Mouse (Mus musculus) erythroblast, embryonic 14.5 days (primary cell): ENCODE measurements around the gene St6galnac3. TPM values are rescaled to one million over a fixed set of nuclear protein-coding genes. Genes with fewer than 3 reads are reported as not detected.

ENCODE experiments used
- H3K27me3 ChIP-seq: 2 replicates; pipeline ENCODE4 v1.6.1; 2012; ENCODE audit warnings: inconsistent platforms; ENCODE audit not compliant: control insufficient read depth
- H3K36me3 ChIP-seq: 2 replicates; pipeline ENCODE4 v1.6.1; 2012; ENCODE audit warnings: mild to moderate bottlenecking, inconsistent platforms; ENCODE audit not compliant: control insufficient read depth
- H3K4me1 ChIP-seq: 2 replicates; pipeline ENCODE4 v1.6.1; 2012; ENCODE audit warnings: inconsistent platforms; ENCODE audit not compliant: control insufficient read depth
- H3K4me3 ChIP-seq: replicated peaks from 2 replicates; pipeline ENCODE3; 2012; ENCODE audit warnings: moderate library complexity, mild to moderate bottlenecking, inconsistent platforms
- H3K9me3 ChIP-seq: 2 replicates; pipeline ENCODE4 v1.6.1; 2012; ENCODE audit warnings: low read length, inconsistent platforms, mixed read lengths; ENCODE audit not compliant: control insufficient read depth
- GATA1 ChIP-seq: IDR thresholded peaks from 2 replicates; pipeline ENCODE4 v1.6.1; 2012; ENCODE audit warnings: low read length, inconsistent platforms, mixed read lengths
- TAL1 ChIP-seq: IDR thresholded peaks from 3 replicates; pipeline ENCODE4 v1.6.1; 2012; ENCODE audit warnings: low read length, inconsistent platforms, mixed read lengths
- polyA plus RNA-seq: library from polyadenylated mRNA; stranded (reverse); fragments of >175 nt; gene quantifications from 2 replicates; pipeline ENCODE4 v1.2.3, GENCODE M21; 2012

Gene St6galnac3
- polyA plus RNA-seq, 1 experiment: 0.17 TPM

- no peak overlapping the region for H3K4me3 ChIP-seq
- H3K27me3 ChIP-seq: no peaks in the 10 kb centered on the region
- no peaks in the 10 kb centered on the region for H3K36me3 ChIP-seq
- H3K9me3 ChIP-seq: no peaks in the 10 kb centered on the region
- TF ChIP-seq GATA1: no peak
- TF ChIP-seq TAL1: no peak
- H3K4me1 ChIP-seq: no peaks in the 10 kb centered on the region
Observed at GRCm38 (mm10) chr3:153416383-153416782, 308.6 kb downstream of the St6galnac3 start.

GRCm38 (mm10) chr3:153414132-153414531, 310.8 kb downstream of the St6galnac3 start:
- TF ChIP-seq TAL1: no peak
- H3K4me1 ChIP-seq: no peaks in the 10 kb centered on the region
- no peaks in the 10 kb centered on the region for H3K27me3 ChIP-seq
- H3K4me3 ChIP-seq: no peak overlapping the region
- H3K36me3 ChIP-seq: no peaks in the 10 kb centered on the region
- H3K9me3 ChIP-seq: no peaks in the 10 kb centered on the region

GRCm38 (mm10) chr3:153409286-153409685, 315.7 kb downstream of the St6galnac3 start:
- Histone ChIP-seq H3K36me3 (no peaks in the 10 kb centered on the region), H3K9me3 (no peaks in the 10 kb centered on the region), H3K4me3 (no peak overlapping the region), H3K4me1 (no peaks in the 10 kb centered on the region), H3K27me3 (no peaks in the 10 kb centered on the region)
- TF ChIP-seq GATA1 (no peak), TAL1 (no peak)

GRCm38 (mm10) chr3:153408361-153408760, 316.6 kb downstream of the St6galnac3 start:
- H3K4me1 ChIP-seq: no peaks in the 10 kb centered on the region
- no peak for TF ChIP-seq GATA1
- TF ChIP-seq TAL1: no peak
- no peaks in the 10 kb centered on the region for H3K27me3 ChIP-seq
- H3K9me3 ChIP-seq: no peaks in the 10 kb centered on the region
- no peaks in the 10 kb centered on the region for H3K36me3 ChIP-seq
- H3K4me3 ChIP-seq: no peak overlapping the region

- Histone ChIP-seq H3K36me3 (no peaks in the 10 kb centered on the region), H3K4me1 (no peaks in the 10 kb centered on the region), H3K4me3 (no peak overlapping the region), H3K9me3 (no peaks in the 10 kb centered on the region), H3K27me3 (no peaks in the 10 kb centered on the region)
- TF ChIP-seq TAL1 (no peak), GATA1 (no peak)
Observed at GRCm38 (mm10) chr3:153407698-153408097, 317.3 kb downstream of the St6galnac3 start.

GRCm38 (mm10) chr3:153406858-153407257, 318.1 kb downstream of the St6galnac3 start:
- H3K36me3 ChIP-seq: no peaks in the 10 kb centered on the region
- TF ChIP-seq GATA1: no peak
- TF ChIP-seq TAL1: no peak
- H3K4me1 ChIP-seq: no peaks in the 10 kb centered on the region
- H3K9me3 ChIP-seq: no peaks in the 10 kb centered on the region
- no peak overlapping the region for H3K4me3 ChIP-seq
- no peaks in the 10 kb centered on the region for H3K27me3 ChIP-seq

GRCm38 (mm10) chr3:153406220-153406619, 318.8 kb downstream of the St6galnac3 start:
- Histone ChIP-seq H3K4me1 (no peaks in the 10 kb centered on the region), H3K27me3 (no peaks in the 10 kb centered on the region), H3K9me3 (no peaks in the 10 kb centered on the region), H3K4me3 (no peak overlapping the region), H3K36me3 (no peaks in the 10 kb centered on the region)
- TF ChIP-seq TAL1 (no peak), GATA1 (no peak)

GRCm38 (mm10) chr3:153405643-153406042, 319.3 kb downstream of the St6galnac3 start:
- Histone ChIP-seq H3K9me3 (no peaks in the 10 kb centered on the region), H3K4me3 (no peak overlapping the region), H3K4me1 (no peaks in the 10 kb centered on the region), H3K27me3 (no peaks in the 10 kb centered on the region), H3K36me3 (no peaks in the 10 kb centered on the region)
- TF ChIP-seq TAL1 (no peak), GATA1 (no peak)

GRCm38 (mm10) chr3:153400259-153400658, 324.7 kb downstream of the St6galnac3 start:
- H3K9me3 ChIP-seq: peaks cover 2% of the 10 kb centered on the region; the same call in 1 of the 2 replicates

GRCm38 (mm10) chr3:153399574-153399973, 325.4 kb downstream of the St6galnac3 start:
- TF ChIP-seq TAL1 (no peak), GATA1 (no peak)
- Histone ChIP-seq H3K4me3 (no peak overlapping the region), H3K4me1 (no peaks in the 10 kb centered on the region), H3K27me3 (no peaks in the 10 kb centered on the region), H3K9me3 (peaks cover 2% of the 10 kb centered on the region; the same call in 1 of the 2 replicates), H3K36me3 (no peaks in the 10 kb centered on the region)

More at GRCm38 (mm10) chr3:153400259-153400658, 324.7 kb downstream of the St6galnac3 start:
- Histone ChIP-seq H3K36me3 (no peaks in the 10 kb centered on the region), H3K4me1 (no peaks in the 10 kb centered on the region), H3K4me3 (no peak overlapping the region), H3K27me3 (no peaks in the 10 kb centered on the region)
- TF ChIP-seq GATA1 (no peak), TAL1 (no peak)
